Comparison of ENCODE assay signal across 8 mouse cellular contexts in genomic region chr1:38628901-38629585, GRCm38 (mm10). TPM values are rescaled to one million over a fixed set of nuclear protein-coding genes. Genes with fewer than 3 reads are reported as not detected.
A peak's percentile ranks its signal among the peaks of the same experiment; 100 is the strongest.
DNase-seq lines count a peak whose midpoint lies in the region; ATAC-seq and TF ChIP-seq lines count a peak whose summit lies in the region.

No protein-coding gene starts in this region.

- no peak overlapping the region for H3K9ac ChIP-seq in embryonic facial prominence, embryonic 12.5 days
- H3K9ac ChIP-seq in hindbrain, postnatal 0 days (replicated peaks; ENCODE audit: low read length) = no peak overlapping the region

- H3K36me3 ChIP-seq in embryonic facial prominence, embryonic 12.5 days = no peaks in the 10 kb centered on the region
- no peaks in the 10 kb centered on the region for H3K36me3 ChIP-seq in hindbrain, postnatal 0 days (ENCODE audit: insufficient read depth, low read length)
- no peaks in the 10 kb centered on the region for H3K36me3 ChIP-seq in midbrain, embryonic 10.5 days

- H3K27ac ChIP-seq in embryonic facial prominence, embryonic 12.5 days = peak overlapping the region; percentile 97
- H3K27ac ChIP-seq in hindbrain, postnatal 0 days = peak overlapping the region; percentile 91; the same call in 1 of the 2 replicates
- H3K27ac ChIP-seq in midbrain, embryonic 10.5 days (replicated peaks) = peak overlapping the region; percentile 97

- no peak overlapping the region for H3K4me3 ChIP-seq in embryonic facial prominence, embryonic 12.5 days
- no peak overlapping the region for H3K4me3 ChIP-seq in hindbrain, postnatal 0 days (ENCODE audit: low read length)
- H3K4me3 ChIP-seq in midbrain, embryonic 10.5 days = 0 out of 2 replicates have a peak overlapping the region, but pooled peaks have one; percentile 16

- no peak overlapping the region for H3K4me2 ChIP-seq in embryonic facial prominence, embryonic 12.5 days (replicated peaks)
- no peak overlapping the region; the same call in 1 of the 2 replicates for H3K4me2 ChIP-seq in hindbrain, postnatal 0 days (ENCODE audit: low read depth, low read length)

- no peak for TF ChIP-seq CTCF in hindbrain, postnatal 0 days (IDR thresholded peaks at IDR 0.05; ENCODE audit: low read depth)

- 27% methylated on average over 11 of the region's 11 CpGs for WGBS in embryonic facial prominence, embryonic 12.5 days
- 30% methylated on average over 11 of the region's 11 CpGs for WGBS in hindbrain, postnatal 0 days
- 20% methylated on average over 11 of the region's 11 CpGs for WGBS in midbrain, embryonic 10.5 days

- no peaks in the 10 kb centered on the region for H3K27me3 ChIP-seq in embryonic facial prominence, embryonic 12.5 days
- H3K27me3 ChIP-seq in hindbrain, postnatal 0 days (ENCODE audit: insufficient read depth, low read length) = no peaks in the 10 kb centered on the region
- peaks cover 30% of the 10 kb centered on the region for H3K27me3 ChIP-seq in midbrain, embryonic 10.5 days (ENCODE audit: low read depth, poor library complexity, severe bottlenecking)

- ATAC-seq in embryonic facial prominence, embryonic 12.5 days (ENCODE audit: insufficient number of reproducible peaks, insufficient read depth, low FRiP score, low TSS enrichment) = no peak
- no peak for ATAC-seq in hindbrain, postnatal 0 days

- no peaks in the 10 kb centered on the region for H3K9me3 ChIP-seq in embryonic facial prominence, embryonic 12.5 days
- no peaks in the 10 kb centered on the region for H3K9me3 ChIP-seq in hindbrain, postnatal 0 days (ENCODE audit: low read length)
- H3K9me3 ChIP-seq in midbrain, embryonic 10.5 days (replicated peaks) = no peaks in the 10 kb centered on the region

- peak; percentile 24 to 36 for DNase-seq in heart, adult 18-20 months
- DNase-seq in heart, adult 8-10 months (ENCODE audit: low spot score) = no peak
- DNase-seq in hindbrain, postnatal 0 days (ENCODE audit: low spot score) = peak; percentile 30
- peak; percentile 61 for DNase-seq in midbrain, embryonic 10.5 days (ENCODE audit: low spot score)
- DNase-seq in spleen, postnatal 4 days (ENCODE audit: low spot score in 2 of 2) = no peak
- DNase-seq in frontal cortex, postnatal 14 days (ENCODE audit: low spot score in 2 of 2) = no peak
- no peak for DNase-seq in thymus, postnatal 14 days

- peaks cover 39% of the 10 kb centered on the region for H3K4me1 ChIP-seq in embryonic facial prominence, embryonic 12.5 days
- H3K4me1 ChIP-seq in hindbrain, postnatal 0 days (ENCODE audit: insufficient read depth, low read length) = peaks cover 9% of the 10 kb centered on the region
- H3K4me1 ChIP-seq in midbrain, embryonic 10.5 days = peaks cover 63% of the 10 kb centered on the region

RNA-seq across cellular contexts. Expression of gene Aff3, which starts 35.7 kb away (rescaled TPM):
- 1 to 10 TPM; 1.3 to 3.2 TPM for total RNA-seq in heart, adult 18-20 months (2021)
- total RNA-seq in heart, adult 8-10 months (2022) = 1 to 10 TPM; 1.4 to 2.4 (median 1.7) TPM
- 32.9 and 38.0 TPM in 2 replicates for polyA plus RNA-seq in embryonic facial prominence, embryonic 12.5 days (2016; fragmentation: Nextera tagmentation; extraction: Ambion mirVana)
- total RNA-seq in hindbrain, postnatal 0 days (2014; rRNA removed) = 55.6 and 89.0 TPM in 2 replicates
- polyA plus RNA-seq in hindbrain, postnatal 0 days (2015; fragmentation: Nextera tagmentation; extraction: Ambion mirVana) = 22.0 and 23.1 TPM in 2 replicates
- polyA plus RNA-seq in midbrain, embryonic 10.5 days (2016; fragmentation: Nextera tagmentation; extraction: Ambion mirVana) = 3.0 and 4.7 TPM in 2 replicates

Comparison
In these comparisons a context has a peak if more than half of its experiments do, and no peak if none do; other contexts are left out.
1. DNase-seq: peak in heart, adult 18-20 months (2 of 2), hindbrain, postnatal 0 days (single experiment) and midbrain, embryonic 10.5 days (single experiment); none in heart, adult 8-10 months (single experiment), spleen, postnatal 4 days (0 of 2), frontal cortex, postnatal 14 days (0 of 2) and thymus, postnatal 14 days (single experiment).
2. RNA of gene Aff3, which starts 35.7 kb away (total RNA-seq): 55.6 to 89.0 TPM in hindbrain, postnatal 0 days; 1.3 to 3.2 TPM in heart, adult 18-20 months and 1.4 to 2.4 TPM in heart, adult 8-10 months; every median in the first group is over 10 times any median in the second.
3. Peak in every context shown above with its lines, with median percentiles within 50 percentile points of each other: H3K27ac ChIP-seq.